Mouse (Mus musculus) gastrocnemius, adult 2 months (tissue): ENCODE data around the gene Fam240b. TPM values are rescaled to one million over a fixed set of nuclear protein-coding genes. Genes with fewer than 3 reads are reported as not detected.

Experiments used
- DNase-seq: peaks from one replicate; pipeline ENCODE4 v3.0.0; 2022
- H3K27ac ChIP-seq: fragments of 200-600 bp; 2 replicates; pipeline ENCODE4 v1.8.1; 2022; ENCODE audit warnings: mild to moderate bottlenecking
- H3K4me3 ChIP-seq: fragments of 200-600 bp; 2 replicates; pipeline ENCODE4 v1.8.1; 2022; ENCODE audit warnings: mild to moderate bottlenecking, moderate library complexity
- CTCF ChIP-seq: fragments of 200-600 bp; IDR thresholded peaks from 2 replicates; pipeline ENCODE4 v1.8.1; 2022; ENCODE audit warnings: antibody characterized with exemption, mild to moderate bottlenecking, moderate library complexity
- intact Hi-C: fragments of 180-260 bp; cut with DNase I; formaldehyde crosslinking; loops from one replicate; pipeline ENCODE4 v1.15.1; 2025
- long read RNA-seq, 2 experiments: library from polyadenylated mRNA; stranded (forward); transcript quantifications; one replicate each; pipeline ENCODE4 v2.0.0; 2021
- total RNA-seq, 2 experiments: library from RNA; stranded (reverse); gene quantifications; 2 replicates each; pipeline ENCODE4 v1.2.3; 2021

Fam240b gene
- under 1 TPM in 1 of 2 experiments, not detected in 1; 0.36 TPM for total RNA-seq
- long read RNA-seq, experiment 1, result 0 reads
- long read RNA-seq, experiment 2, result 0 reads

DNA sequence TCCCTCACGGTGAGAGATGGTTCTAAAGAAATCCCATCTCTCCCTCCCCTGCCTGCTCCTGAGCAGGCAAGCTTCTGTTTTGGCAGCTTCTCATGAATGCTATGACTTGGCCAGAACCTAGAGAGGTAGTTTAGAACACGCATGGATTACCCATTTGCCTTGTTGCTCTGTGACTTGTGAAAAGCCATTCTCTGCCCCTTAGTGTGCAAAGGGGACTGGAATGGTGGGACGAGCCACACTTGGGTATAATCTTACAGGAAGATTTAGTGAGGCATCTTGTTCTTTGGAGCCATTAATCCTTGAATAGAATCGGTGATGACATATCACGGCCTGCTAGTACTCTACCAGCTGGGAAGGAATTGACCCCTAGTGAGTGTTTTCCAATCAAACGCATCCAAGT, at the start of gene Fam240b:
TSS of gene Fam240b (minus strand) at position 101 of the 400 bp plus-strand sequence.
- DNase-seq, result no peak
- no peak for TF ChIP-seq CTCF
- intact Hi-C loops, result no loop called here
- H3K4me3 ChIP-seq, result no peak within 1 kb of the TSS
- H3K27ac ChIP-seq, result no peak within 1 kb of the TSS

DNA sequence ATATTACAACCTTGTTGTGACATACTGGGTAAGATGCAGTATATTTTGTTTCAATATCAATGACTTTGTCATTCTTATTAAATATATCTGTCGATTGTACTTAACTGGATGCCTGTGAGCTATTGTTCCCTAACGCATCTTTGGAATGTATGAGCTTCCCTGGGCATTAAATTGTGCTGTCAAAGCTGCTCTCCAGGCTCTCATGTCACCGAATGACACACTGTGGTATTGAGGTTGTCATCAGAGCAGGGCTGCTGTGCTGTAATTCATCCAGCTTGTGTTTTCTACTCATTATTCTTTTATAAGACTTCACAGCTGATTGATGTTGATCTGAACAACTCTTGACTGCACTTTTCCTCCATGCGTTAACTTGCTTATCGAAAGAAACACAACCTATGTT, 32.5 kb upstream of the Fam240b start:
- Histone ChIP-seq H3K27ac (no peak overlapping the region), H3K4me3 (no peak overlapping the region)
- intact Hi-C loops, result no loop called here
- no peak for DNase-seq
- no peak for TF ChIP-seq CTCF

DNA sequence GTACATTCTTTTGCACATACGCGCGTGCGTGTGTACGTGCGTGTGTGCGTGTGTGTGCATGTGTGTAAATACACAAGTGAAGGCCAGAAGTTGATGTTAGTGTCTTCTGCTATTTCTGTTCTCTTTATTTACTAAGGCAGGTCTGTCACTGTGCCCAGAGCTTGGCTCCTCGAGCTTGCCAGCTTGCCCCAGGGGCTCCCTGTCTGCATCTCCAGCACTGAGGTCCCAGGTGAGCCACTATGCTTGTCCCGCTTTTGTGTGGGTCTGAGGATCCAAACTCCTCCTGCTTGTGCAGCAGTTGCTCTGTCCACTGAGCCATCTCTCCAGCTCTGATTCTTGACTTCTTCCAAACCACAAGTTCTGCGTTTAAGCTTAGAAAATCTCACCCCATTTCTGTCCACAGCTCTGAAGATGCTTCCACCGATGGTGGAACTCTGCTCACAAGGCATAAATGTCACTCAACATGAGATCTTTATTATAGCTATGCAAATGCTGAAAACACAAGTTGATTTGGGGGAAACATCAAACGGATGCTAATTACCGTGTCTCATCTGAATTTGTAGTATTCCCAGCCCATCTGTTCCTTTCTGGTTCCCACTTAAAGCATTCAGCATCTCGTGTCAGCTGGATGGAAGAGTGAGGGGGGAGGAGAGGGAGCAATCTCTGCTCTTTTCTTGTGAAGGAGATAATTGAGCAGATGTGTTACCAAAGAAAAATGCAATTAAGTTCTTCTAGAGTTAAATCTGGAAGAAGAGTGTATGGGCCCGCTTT, 29.1 kb upstream of the Fam240b start:
- no peak for DNase-seq
- intact Hi-C loops, result no loop called here
- TF ChIP-seq CTCF, result no peak
- no peak overlapping the region for H3K27ac ChIP-seq
- no peak overlapping the region for H3K4me3 ChIP-seq

DNA sequence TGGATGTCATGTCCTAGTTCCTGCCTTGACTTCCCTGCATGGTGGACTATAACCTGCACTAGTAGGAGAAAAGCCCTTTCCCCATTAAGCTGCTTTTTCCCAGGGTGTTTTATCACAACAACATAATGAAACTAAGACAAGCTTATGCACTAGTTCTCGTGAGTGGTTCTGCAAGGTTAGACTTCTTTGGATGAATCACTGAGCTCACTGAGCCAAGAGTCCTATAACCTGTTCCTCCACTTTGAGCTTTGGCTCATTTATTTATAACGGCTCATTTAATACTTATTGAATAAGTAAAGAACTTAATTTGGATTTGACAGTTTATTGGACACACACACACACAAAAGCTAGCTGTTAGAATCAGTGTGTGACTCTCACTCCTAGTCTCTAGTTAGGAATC, 16.7 kb upstream of the Fam240b start:
- H3K27ac ChIP-seq, result no peak overlapping the region
- H3K4me3 ChIP-seq, result no peak overlapping the region
- TF ChIP-seq CTCF, result no peak
- intact Hi-C loops, result no loop called here
- no peak for DNase-seq

DNA sequence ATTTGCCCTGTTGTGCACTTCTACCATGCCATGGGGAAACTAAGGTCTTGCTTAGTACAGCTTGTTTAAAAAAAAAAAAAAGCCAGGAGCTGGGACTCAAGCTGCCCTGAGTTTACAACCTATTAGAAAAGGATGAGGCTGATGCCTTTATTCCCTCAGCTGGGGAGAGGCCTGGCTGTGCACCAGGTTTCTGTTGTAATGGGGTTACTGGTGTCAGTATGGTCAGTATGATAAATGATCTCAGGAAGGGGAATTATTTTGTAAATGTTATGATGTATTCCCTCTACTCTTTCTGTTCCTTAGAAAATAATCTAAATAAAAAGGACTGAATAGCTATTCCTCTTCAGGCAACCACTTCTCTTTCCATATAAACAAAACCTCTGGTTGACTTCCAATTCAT, 14.0 kb upstream of the Fam240b start:
- H3K27ac ChIP-seq, result no peak overlapping the region
- no peak overlapping the region for H3K4me3 ChIP-seq
- no peak for DNase-seq
- no peak for TF ChIP-seq CTCF
- intact Hi-C loops, result no loop called here

DNA sequence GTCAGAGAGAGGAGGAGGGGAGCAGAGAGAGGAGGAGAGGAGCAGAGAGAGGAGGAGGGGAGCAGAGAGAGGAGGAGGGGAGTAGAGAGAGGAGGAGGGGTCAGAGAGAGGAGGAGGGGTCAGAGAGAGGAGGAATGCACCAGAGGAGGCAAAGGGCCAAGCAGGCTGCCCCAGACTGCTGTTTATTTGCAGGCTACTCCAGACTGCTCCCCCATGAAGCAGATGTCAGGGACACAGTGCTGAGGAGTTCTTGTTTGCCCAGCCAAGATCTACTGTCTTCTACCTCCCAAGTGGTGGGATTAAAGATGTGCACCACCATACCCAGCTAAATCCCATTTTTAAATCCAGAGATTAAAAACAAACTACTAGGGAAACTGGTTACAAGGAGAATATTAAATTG, 9.8 kb upstream of the Fam240b start:
- no peak for TF ChIP-seq CTCF
- intact Hi-C loops, result no loop called here
- H3K27ac ChIP-seq, result no peak overlapping the region
- H3K4me3 ChIP-seq, result no peak overlapping the region
- no peak for DNase-seq

DNA sequence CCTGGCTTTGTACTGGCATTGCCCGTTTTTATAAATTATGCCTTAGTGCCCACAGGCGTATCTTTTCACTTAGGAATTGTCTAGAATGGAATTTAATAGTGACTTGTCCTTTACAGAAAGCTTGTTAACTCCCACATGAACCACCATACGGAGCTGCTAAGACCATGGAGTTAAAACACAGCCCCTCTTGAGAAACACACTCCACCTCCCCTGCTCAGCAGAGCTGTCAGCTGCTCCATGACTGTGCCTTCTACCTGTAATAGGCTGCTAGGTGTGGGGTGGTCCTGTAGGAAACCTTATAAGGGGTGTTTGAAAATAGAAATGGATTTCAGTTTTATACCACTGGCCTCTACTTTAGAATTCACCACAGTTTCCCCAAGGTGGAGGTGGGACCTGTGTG, 5.2 kb upstream of the Fam240b start:
- intact Hi-C loops, result no loop called here
- no peak for TF ChIP-seq CTCF
- DNase-seq, result no peak
- H3K27ac ChIP-seq, result no peak overlapping the region
- no peak overlapping the region for H3K4me3 ChIP-seq

DNA sequence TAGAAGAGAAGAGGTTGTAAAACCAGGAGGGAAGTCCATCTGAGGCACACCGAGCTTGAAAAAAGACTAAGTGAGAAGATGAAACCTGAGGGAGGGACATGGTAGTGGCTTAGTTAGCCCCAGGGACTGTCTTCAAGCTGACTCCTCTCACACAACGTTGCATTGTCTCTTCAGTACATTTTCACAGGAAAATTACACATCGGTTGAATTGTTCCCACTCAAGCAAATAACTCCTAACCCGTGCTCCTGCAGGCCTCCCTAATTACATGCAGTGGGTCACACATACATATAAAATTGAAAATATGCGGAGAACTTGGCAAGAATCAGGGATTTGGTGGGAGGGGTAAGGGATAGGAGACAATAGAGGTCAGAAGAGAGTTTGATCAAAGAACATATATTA, 4.0 kb downstream of the Fam240b start:
- intact Hi-C loops, result no loop called here
- Histone ChIP-seq H3K27ac (no peak overlapping the region), H3K4me3 (no peak overlapping the region)
- no peak for TF ChIP-seq CTCF
- DNase-seq, result no peak

DNA sequence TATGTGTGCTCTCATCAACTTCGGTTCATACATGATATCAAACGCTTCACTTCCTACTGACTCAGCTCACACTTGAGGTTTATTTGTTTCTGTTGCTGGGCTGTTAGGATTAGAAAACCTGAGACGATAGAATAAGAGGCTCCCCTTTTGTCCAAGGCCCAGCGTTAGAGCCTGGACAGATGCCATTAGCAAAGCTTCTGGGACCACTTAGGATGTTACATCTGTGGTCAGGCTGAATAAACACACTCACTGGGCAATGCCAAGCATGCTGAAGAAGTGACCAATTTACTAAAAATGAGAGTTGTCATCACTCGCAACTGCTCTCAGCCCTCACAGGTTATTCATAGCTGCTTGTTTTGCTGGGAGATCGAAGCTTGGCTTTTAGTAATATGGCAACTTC, 7.7 kb downstream of the Fam240b start:
- TF ChIP-seq CTCF, result no peak
- intact Hi-C loops, result no loop called here
- no peak for DNase-seq
- H3K27ac ChIP-seq, result no peak overlapping the region
- H3K4me3 ChIP-seq, result no peak overlapping the region

DNA sequence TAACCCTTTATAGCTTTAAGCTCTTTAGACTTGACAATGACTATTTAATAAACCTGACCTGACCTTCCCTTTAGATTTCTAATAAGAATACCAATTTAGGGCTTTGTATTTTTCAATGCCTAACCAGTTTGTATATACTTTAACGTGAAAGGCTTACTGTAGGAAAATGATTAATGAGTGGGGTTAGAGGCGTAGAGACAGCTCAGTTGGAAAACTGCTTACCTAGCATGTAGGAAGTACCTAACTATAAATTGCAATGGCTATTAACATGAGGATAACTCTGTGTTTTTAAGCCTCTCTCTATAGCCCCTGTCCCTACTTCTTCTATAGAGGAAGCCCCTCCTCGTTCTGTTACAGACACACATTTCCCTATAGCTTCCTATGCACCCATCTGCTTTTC, 17.6 kb downstream of the Fam240b start:
- no peak for TF ChIP-seq CTCF
- no peak overlapping the region for H3K4me3 ChIP-seq
- intact Hi-C loops, result no loop called here
- H3K27ac ChIP-seq, result no peak overlapping the region
- no peak for DNase-seq

DNA sequence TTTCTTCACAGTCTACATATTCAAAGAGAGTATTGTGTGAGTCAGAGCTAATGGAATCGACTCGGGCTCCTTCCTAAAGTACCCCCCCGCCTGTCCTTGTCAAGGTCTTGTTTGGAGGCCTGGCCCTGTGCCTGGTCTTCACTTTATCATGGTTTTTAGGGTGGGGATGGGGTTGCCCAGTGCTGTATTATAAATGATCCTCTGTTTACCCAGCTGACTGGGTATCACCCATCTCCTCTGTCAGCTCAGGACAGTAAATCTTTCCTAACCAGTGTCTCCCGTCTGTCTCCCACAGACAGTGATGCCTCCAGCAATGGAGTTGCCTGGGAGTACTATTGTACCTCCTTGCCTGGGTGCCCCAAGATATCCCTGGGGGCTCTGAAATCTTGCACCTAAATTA, 19.6 kb downstream of the Fam240b start:
- Histone ChIP-seq H3K27ac (no peak overlapping the region), H3K4me3 (no peak overlapping the region)
- TF ChIP-seq CTCF, result no peak
- intact Hi-C loops, result no loop called here
- DNase-seq, result no peak

DNA sequence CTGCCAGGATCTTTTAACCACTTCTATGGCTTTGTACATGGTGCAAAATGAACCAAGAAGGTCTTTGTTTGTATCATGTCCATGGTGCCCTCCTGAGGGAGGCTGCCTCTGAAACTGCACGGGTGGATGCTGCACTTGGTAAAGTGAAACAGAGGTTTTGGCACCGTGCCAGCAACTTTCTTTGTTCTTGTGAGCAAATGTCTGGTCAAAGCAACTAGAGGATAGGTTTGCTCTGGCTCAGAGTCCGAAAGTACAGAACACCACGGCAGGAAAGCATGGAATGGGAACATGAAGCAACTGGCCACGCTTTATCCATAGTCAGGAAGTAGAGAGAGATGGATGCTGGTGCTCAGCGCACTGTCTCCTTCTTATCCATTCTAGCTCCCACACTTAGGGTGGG, 29.7 kb downstream of the Fam240b start:
- intact Hi-C loops, result no loop called here
- no peak for DNase-seq
- H3K4me3 ChIP-seq, result no peak overlapping the region
- no peak for TF ChIP-seq CTCF
- no peak overlapping the region for H3K27ac ChIP-seq

DNA sequence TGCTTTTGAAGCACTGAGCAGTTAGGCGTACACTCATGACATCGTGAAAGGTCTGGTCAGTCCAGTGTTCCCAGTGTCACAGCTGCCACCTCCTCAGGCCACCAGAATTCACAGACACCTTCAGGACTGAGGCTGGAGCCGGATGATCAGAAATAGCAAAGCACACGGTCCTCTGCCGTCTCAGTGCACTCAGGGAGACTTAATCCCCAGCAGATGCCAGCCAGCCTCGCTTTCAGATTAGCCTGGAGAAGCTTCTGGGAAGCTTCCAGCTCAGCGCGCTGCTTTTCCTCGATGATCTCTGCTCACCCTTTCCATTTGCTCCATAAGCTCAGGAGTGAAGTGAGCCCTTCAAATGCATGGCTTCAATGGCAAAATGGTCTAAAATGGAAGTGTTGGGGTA, 32.4 kb downstream of the Fam240b start:
- no peak overlapping the region for H3K27ac ChIP-seq
- DNase-seq, result no peak
- intact Hi-C loops, result no loop called here
- H3K4me3 ChIP-seq, result no peak overlapping the region
- TF ChIP-seq CTCF, result no peak

DNA sequence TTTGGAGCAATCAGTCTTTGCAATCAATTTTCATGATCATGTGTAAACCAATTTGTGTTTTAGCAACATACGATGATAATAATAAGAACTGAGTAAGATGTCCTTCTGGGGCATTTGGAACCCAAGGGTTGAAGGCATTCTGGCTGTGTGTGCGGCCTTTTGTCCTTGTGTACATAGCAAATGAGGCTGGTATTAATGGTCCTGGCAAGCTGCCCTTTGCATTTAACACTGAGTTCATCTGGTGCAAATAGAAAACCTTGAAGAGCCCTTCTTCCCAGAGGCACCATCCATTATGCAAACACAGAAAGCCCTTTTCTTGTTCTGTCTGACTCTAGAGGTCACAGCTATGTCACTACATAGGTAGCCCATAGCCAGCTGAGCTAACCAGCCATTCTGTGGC, 35.0 kb downstream of the Fam240b start:
- H3K27ac ChIP-seq, result no peak overlapping the region
- no peak overlapping the region for H3K4me3 ChIP-seq
- intact Hi-C loops, result no loop called here
- DNase-seq, result no peak
- TF ChIP-seq CTCF, result no peak
